Mouse (Mus musculus) heart, postnatal 0 days (tissue): ENCODE measurements around the gene Slc25a38. TPM values are rescaled to one million over a fixed set of nuclear protein-coding genes. Genes with fewer than 3 reads are reported as not detected.

ENCODE experiments used
- ATAC-seq: fragments of 200-750 bp; cut with Nextera tagmentation; 2 replicates; pipeline ENCODE4 v1.8.0; 2017; ENCODE audit warnings: low read depth, moderate number of reproducible peaks, moderate library complexity; ENCODE audit not compliant: insufficient read depth
- DNase-seq: peaks from one replicate; pipeline ENCODE4 v3.0.0-alpha.2; 2016; ENCODE audit warnings: low spot score
- H3K27ac ChIP-seq: fragments of 300-500 bp; sonication (generic); 2 replicates; pipeline ENCODE4 v1.5.1; 2014; ENCODE audit warnings: low read depth, mild to moderate bottlenecking
- H3K27me3 ChIP-seq: fragments of 300-500 bp; sonication (generic); 2 replicates; pipeline ENCODE4 v1.6.1; 2014; ENCODE audit warnings: low read length, mixed read lengths; ENCODE audit not compliant: control insufficient read depth, insufficient read depth
- H3K36me3 ChIP-seq: fragments of 300-500 bp; sonication (generic); replicated peaks from 2 replicates; pipeline ENCODE4 v1.6.1; 2014; ENCODE audit warnings: low read length, mixed read lengths; ENCODE audit not compliant: control insufficient read depth, insufficient read depth
- H3K4me1 ChIP-seq: fragments of 300-500 bp; sonication (generic); 2 replicates; pipeline ENCODE4 v1.6.1; 2014; ENCODE audit warnings: antibody characterized with exemption; ENCODE audit not compliant: control insufficient read depth, insufficient read depth
- H3K4me2 ChIP-seq: fragments of 300-500 bp; sonication (generic); 2 replicates; pipeline ENCODE4 v1.6.1; 2014; ENCODE audit warnings: low read depth, mild to moderate bottlenecking, low read length, moderate library complexity
- H3K4me3 ChIP-seq: fragments of 300-500 bp; sonication (generic); 2 replicates; pipeline ENCODE4 v1.5.1; 2014; ENCODE audit warnings: low read depth, low read length
- H3K9ac ChIP-seq: fragments of 300-500 bp; sonication (generic); replicated peaks from 2 replicates; pipeline ENCODE4 v1.6.1; 2014; ENCODE audit warnings: low read depth, low read length, mixed read lengths
- H3K9me3 ChIP-seq: fragments of 300-500 bp; sonication (generic); replicated peaks from 2 replicates; pipeline ENCODE4 v1.6.1; 2016; ENCODE audit warnings: low read length; ENCODE audit not compliant: control insufficient read depth
- CTCF ChIP-seq: IDR thresholded peaks from 2 replicates; pipeline ENCODE4 v1.5.1; 2016; ENCODE audit warnings: antibody characterized with exemption, control low read depth, low read depth
- EP300 ChIP-seq: IDR thresholded peaks from 2 replicates; pipeline ENCODE4 v1.6.1; 2016; ENCODE audit warnings: antibody characterized with exemption, low read depth
- WGBS: fragments of 180-500 bp; shearing (Covaris S2); extraction: QIAGEN DNeasy Blood & Tissue Kit; methylation state at CpG from one replicate; pipeline ENCODE4 v1.1.7; 2014; 5-methylcytosine and 5-hydroxymethylcytosine counted together
- polyA plus RNA-seq: library from polyadenylated mRNA; unstranded; fragments of >200 nt; fragmentation: Nextera tagmentation; extraction: Ambion mirVana; gene quantifications from 2 replicates; pipeline ENCODE4 v1.2.1, GENCODE M21; 2015
- total RNA-seq: library from RNA; depleted of rRNA; stranded (reverse); fragments of >200 nt; gene quantifications from 2 replicates; pipeline ENCODE4 v1.2.3, GENCODE M21; 2014; ENCODE audit warnings: low replicate concordance; rRNA removed

Gene Slc25a38
- 16.8 and 24.5 TPM in 2 replicates for total RNA-seq
- 11.3 and 13.4 TPM in 2 replicates for polyA plus RNA-seq

DNA sequence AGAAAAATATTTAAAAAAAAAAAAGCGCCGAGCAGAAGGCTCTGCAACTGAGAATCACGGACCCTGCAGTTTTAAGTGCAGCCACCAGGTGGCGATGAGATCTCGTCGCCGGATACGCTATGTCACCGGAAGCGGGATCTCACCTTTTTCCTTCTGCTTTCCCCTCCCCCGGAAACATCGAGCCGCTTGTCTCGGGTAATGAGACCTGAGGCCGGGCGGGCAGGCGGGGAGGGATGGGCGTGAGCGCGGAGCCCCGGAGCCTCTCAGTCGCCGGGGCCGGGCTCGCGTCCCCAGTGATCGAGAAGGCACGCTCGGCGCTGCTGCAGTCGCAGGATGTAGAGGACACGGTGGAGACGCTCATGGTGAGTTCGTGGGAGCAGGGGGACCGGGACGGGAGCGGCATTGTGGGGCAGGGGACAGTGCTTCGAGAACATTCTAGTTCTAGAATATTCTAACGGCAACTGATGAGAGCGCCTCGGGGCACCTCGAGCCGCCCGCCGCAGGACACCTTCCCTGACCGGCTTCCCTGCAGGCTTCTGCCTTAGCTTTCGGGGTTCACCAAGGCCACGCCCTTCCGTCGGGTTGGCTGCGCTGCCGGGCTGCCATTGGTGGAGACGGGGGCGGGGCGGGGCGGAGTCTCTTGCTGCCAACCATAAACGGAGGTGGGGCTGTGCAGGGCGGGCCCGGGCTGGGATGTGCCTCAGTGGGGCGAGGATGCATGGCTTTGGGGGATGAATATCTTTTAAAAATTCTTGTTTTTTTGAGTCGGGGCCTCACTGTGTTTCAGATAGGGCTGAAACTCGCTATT lies at the start of gene Slc25a38:
Slc25a38 (plus strand) TSS at position 164 of the 808 bp plus-strand sequence.
- peak; percentile 96 for ATAC-seq
- no peaks in the 10 kb centered on the region for H3K27me3 ChIP-seq
- peaks cover 8% of the 10 kb centered on the region for H3K4me1 ChIP-seq
- H3K4me3 ChIP-seq, result peak within 1 kb of the TSS; percentile 77
- TF ChIP-seq EP300 (no peak), CTCF (peak; percentile 80)
- no peaks in the 10 kb centered on the region for H3K9me3 ChIP-seq
- no peaks in the 10 kb centered on the region for H3K36me3 ChIP-seq
- peak within 1 kb of the TSS; percentile 67 for H3K9ac ChIP-seq
- peak within 1 kb of the TSS; percentile 98 for H3K27ac ChIP-seq
- DNase-seq, result peak; percentile 91
- under 1% methylated on average over 62 of the region's 62 CpGs for WGBS
- H3K4me2 ChIP-seq, result peak within 1 kb of the TSS; percentile 67

- H3K27ac ChIP-seq, result no peak overlapping the region
- H3K27me3 ChIP-seq, result no peaks in the 10 kb centered on the region
- no peaks in the 10 kb centered on the region for H3K36me3 ChIP-seq
- no peak overlapping the region for H3K9ac ChIP-seq
- H3K9me3 ChIP-seq, result no peaks in the 10 kb centered on the region
- no peak overlapping the region for H3K4me3 ChIP-seq
- DNase-seq (no peak), ATAC-seq (no peak)
- H3K4me1 ChIP-seq, result no peaks in the 10 kb centered on the region
- 59% methylated on average over 4 of the region's 4 CpGs for WGBS
- H3K4me2 ChIP-seq, result no peak overlapping the region
- no peak for TF ChIP-seq CTCF
- no peak for TF ChIP-seq EP300
Observed at GRCm38 (mm10) chr9:120064317-120064716, 45.9 kb upstream of the Slc25a38 start.

GRCm38 (mm10) chr9:120067609-120068008 lies 42.6 kb upstream of the Slc25a38 start:
- no peaks in the 10 kb centered on the region for H3K27me3 ChIP-seq
- DNase-seq, result no peak
- H3K4me3 ChIP-seq, result no peak overlapping the region
- ATAC-seq, result no peak
- no peaks in the 10 kb centered on the region for H3K36me3 ChIP-seq
- no peaks in the 10 kb centered on the region for H3K9me3 ChIP-seq
- no peak overlapping the region for H3K4me2 ChIP-seq
- no peak overlapping the region for H3K27ac ChIP-seq
- TF ChIP-seq EP300, result no peak
- no peak for TF ChIP-seq CTCF
- H3K4me1 ChIP-seq, result no peaks in the 10 kb centered on the region
- WGBS, result 79% methylated on average over 2 of the region's 2 CpGs
- H3K9ac ChIP-seq, result no peak overlapping the region

DNA sequence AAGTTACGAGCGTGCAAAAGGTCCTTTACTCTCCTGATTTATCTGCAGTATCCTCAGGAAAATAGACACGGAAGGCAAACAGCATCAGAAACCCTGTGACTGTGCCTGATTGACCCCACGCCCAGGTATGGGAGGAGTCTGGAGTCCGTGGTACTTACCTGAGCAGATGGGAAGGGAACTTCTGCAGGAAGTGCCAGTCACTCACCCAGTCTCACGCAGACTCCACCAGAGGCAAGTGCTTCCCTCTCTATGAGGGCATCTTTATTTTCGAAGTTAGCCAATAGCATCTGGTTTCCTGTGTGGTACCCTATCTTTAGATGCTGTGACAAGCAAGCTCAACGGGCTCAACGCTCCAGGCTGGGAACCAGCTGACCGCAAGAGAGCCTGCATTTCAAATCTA lies 42.1 kb upstream of the Slc25a38 start:
- Histone ChIP-seq H3K27me3 (no peaks in the 10 kb centered on the region), H3K9ac (no peak overlapping the region), H3K4me3 (no peak overlapping the region), H3K4me2 (no peak overlapping the region), H3K27ac (no peak overlapping the region), H3K9me3 (no peaks in the 10 kb centered on the region), H3K36me3 (no peaks in the 10 kb centered on the region), H3K4me1 (no peaks in the 10 kb centered on the region)
- DNase-seq (no peak), ATAC-seq (no peak)
- TF ChIP-seq CTCF (no peak), EP300 (no peak)
- WGBS, result 48% methylated on average over 10 of the region's 10 CpGs

DNA sequence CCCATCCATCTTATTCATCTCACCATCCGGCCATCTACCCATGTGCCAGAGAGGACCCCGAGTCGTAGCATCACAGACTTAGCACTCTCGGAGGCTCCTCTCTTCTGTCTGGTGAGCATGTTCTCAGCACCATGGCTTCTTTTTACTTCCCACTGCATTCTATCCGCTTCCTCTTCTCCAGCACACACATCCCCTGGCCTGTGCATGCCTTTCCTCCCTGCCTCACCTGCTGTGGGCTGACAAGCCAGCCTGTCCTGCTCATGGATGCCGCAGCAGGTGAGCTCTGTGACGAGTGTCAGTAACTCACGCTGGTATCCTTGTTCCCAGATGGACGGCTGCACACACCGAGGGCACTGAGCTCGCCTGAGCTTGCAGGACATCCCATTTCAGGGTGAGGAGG lies 40.4 kb upstream of the Slc25a38 start, which contains the start of gene Cx3cr1:
Cx3cr1 (minus strand) TSS at position 101 of the 400 bp plus-strand sequence.
- no peaks in the 10 kb centered on the region for H3K27me3 ChIP-seq
- H3K4me3 ChIP-seq, result no peak within 1 kb of the TSS
- no peak within 1 kb of the TSS for H3K9ac ChIP-seq
- no peak for TF ChIP-seq EP300
- no peak for TF ChIP-seq CTCF
- no peak within 1 kb of the TSS for H3K27ac ChIP-seq
- H3K9me3 ChIP-seq, result no peaks in the 10 kb centered on the region
- no peak for ATAC-seq
- no peaks in the 10 kb centered on the region for H3K36me3 ChIP-seq
- DNase-seq, result no peak
- 78% methylated on average over 11 of the region's 11 CpGs for WGBS
- H3K4me1 ChIP-seq, result no peaks in the 10 kb centered on the region
- no peak within 1 kb of the TSS for H3K4me2 ChIP-seq

DNA sequence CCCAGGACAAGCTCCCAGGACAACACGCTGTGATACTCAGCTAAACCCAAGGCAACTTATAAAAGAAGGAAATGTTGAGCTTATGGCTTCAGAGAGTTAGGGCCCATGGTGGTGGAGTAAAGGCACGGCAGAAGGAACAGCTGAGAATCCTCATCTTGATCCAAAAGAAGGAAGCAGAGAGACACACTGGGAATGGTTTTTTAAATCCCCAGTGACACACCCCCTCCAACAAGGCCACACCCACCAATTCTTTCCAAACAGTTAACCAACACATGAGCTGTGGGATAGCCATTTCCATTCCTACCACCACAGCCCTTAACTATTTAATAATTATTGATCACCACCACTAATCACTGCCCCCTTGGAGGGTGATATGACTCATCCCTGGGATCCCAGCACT lies 38.9 kb upstream of the Slc25a38 start:
- Histone ChIP-seq H3K9me3 (no peaks in the 10 kb centered on the region), H3K4me3 (no peak overlapping the region), H3K4me2 (no peak overlapping the region), H3K4me1 (no peaks in the 10 kb centered on the region), H3K9ac (no peak overlapping the region), H3K27me3 (no peaks in the 10 kb centered on the region), H3K36me3 (no peaks in the 10 kb centered on the region), H3K27ac (no peak overlapping the region)
- WGBS, result 78% methylated on average over 2 of the region's 2 CpGs
- DNase-seq (no peak), ATAC-seq (no peak)
- TF ChIP-seq EP300, result no peak
- TF ChIP-seq CTCF, result no peak
